Mouse (Mus musculus) B cell, adult 2 months (primary cell): ENCODE measurements around the gene Svip.

Source experiments
- DNase-seq, 2 experiments: peaks; one replicate each; pipeline ENCODE4 v3.0.0; 2022

Gene Svip

DNA sequence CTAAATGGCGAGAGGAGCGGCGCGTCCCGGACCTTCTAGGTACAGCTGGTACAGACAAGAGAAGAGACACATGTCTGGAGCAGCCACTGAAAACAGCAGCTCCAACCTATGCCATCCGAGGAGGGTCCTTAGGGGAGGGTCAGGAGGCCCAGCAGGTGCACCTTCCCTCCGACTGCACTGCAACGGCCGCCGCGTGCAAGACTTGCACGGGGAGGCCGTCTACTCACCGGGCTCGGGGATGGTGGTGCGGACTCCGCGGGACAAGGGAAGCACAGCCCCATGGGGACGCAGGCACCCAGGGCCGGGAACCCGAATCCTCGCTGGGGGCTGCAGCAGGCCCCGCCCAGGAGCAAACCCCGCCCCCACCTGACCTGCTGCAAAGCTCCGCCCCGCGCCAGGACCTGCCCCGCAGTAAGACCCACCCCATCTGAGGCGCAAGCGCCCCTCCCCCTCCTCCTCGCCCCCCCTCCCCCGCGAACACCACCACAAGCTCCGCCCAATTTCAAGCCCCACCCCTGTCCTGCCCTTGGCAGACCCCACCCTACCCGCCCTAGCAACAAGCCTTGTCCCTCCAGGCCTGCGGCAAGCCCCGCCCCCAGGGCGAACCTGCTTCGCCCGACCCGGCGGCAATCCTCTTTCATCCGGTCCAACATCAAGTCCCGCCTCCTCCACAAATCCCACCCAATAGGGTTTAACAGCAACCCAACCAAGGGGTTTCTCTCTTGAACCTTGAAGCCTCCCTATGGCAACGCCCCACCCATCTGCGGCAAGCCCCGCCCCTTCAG lies at the start of gene Svip:
Gene Svip, minus strand, starts transcription at position 508 of the 785 bp plus-strand sequence.
- peak; percentile 77 to 82 for DNase-seq

DNA sequence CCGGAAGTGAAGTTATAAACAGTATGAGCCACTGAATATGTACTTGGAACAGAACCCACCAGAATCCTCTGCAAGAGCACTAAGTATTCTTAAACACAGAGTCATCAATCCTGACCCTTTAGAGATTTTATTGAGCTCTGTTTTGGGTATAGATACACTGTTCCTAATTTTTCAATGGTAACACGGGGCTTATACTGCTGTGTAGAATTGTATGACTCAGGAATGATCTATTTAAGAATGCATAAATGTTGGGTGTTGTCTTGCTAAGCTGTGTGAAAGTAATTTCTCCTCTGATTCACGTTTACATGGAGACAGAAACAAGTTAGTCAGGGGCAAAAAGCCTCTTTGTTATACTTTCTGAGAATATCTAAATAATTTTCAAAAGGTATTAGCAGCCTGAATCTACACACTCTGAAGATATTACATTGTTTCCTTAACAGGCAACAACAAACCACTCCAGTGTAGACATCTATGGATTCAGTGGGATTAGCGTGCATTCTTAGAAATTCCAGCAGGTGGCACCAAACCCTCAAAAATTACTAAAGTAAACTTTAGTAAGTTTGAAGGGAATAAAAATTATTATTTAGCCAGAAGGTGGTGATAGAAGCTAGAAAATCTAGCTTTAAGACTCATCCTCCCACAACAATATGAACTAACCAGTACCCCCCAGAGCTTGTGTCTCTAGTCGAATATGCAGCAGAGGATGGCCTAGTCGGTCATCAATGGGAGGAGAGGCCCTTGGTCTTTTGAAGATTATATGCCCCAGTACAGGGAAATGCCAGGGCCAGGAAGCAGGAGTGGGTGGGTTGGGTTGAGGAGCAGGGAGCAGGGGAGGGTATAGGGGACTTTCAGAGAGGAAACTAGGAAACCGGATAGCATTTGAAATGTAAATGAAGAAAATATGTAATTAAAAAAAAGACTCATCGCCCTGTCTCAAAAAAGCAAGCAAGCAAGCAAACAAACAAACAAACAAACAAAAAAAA lies 32.1 kb upstream of the Svip start:
- DNase-seq = no peak

- no peak for DNase-seq
Measured at GRCm38 (mm10) chr7:52024050-52024626, 18.3 kb upstream of the Svip start.

- DNase-seq = no peak
Measured at GRCm38 (mm10) chr7:52022039-52022438, 16.2 kb upstream of the Svip start.

DNA sequence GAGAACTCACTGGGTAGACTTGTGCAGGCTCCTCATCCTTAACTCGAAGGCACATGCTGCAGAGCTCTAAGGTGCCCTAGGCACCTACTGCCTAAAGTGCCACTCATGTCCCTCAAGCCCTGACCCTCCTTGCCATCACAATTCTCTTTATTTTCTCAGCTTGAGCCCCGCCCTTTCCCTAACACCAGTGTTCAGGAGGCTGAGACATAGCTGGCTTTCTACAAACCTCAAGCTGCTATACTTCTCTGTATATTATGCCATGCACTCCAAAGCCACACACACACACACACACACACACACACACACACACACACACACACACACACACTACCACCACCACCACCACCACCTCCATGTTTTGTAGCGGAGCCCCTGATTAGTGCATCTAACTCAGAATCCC lies 9.8 kb upstream of the Svip start, which contains the start of gene 1700015G11Rik:
Gene 1700015G11Rik, minus strand, starts transcription at position 101 of the 400 bp plus-strand sequence.
- DNase-seq = no peak

DNA sequence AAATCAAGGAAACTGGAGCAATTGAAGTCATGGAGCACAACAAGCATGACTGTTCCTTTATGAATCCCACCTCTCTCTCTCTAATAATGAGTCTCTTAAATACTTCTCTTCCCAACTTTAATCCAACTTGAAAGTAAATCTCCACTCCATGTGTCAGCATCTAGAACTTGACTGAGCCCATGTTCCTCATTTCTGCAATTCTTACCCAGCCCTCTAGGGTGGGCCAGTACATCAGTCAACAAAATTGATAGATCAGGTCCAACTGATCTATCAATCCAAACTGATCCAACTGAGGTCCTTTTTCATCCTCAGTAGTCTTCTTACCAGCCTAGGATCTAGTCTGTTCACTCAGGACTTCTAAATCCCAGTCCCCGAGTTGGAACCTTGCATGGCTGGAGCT lies 9.4 kb upstream of the Svip start:
- DNase-seq = no peak

GRCm38 (mm10) chr7:52013457-52013856 lies 7.6 kb upstream of the Svip start:
- DNase-seq = no peak

DNA sequence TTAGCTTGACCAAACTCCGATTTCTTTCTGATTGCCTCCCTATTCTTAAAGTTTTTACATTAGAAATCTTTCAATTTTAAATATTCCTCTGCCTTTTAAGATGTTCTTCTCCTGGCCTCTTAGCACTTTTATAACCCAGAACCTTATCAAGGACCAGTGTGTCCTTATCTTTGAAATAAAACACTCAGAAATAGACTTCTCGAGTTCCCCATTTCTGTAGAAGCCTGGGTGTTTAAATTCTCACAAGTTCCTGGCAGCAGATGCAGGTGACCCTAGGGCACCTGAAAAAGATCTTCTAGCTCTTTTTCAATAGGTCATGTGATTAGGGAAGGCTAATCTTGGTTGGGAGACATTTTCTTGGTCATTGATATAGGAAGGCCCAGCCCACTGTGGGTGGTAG lies 1.3 kb upstream of the Svip start:
- no peak for DNase-seq

GRCm38 (mm10) chr7:52006296-52006630 lies 445 bp upstream of the Svip start:
- DNase-seq = no peak

- DNase-seq = no peak
Measured at GRCm38 (mm10) chr7:51991020-51991419, 14.8 kb downstream of the Svip start.

GRCm38 (mm10) chr7:51986909-51987308 lies 18.9 kb downstream of the Svip start:
- no peak for DNase-seq

- no peak for DNase-seq
Measured at GRCm38 (mm10) chr7:51985763-51986162, 20.1 kb downstream of the Svip start.

- no peak for DNase-seq
Measured at GRCm38 (mm10) chr7:51982303-51982702, 23.5 kb downstream of the Svip start.

- no peak for DNase-seq
Measured at GRCm38 (mm10) chr7:51979271-51979670, 26.5 kb downstream of the Svip start.

GRCm38 (mm10) chr7:51975181-51975580 lies 30.6 kb downstream of the Svip start:
- no peak for DNase-seq

GRCm38 (mm10) chr7:51973526-51973925 lies 32.3 kb downstream of the Svip start:
- no peak for DNase-seq

GRCm38 (mm10) chr7:51973091-51973490 lies 32.7 kb downstream of the Svip start:
- no peak for DNase-seq

DNA sequence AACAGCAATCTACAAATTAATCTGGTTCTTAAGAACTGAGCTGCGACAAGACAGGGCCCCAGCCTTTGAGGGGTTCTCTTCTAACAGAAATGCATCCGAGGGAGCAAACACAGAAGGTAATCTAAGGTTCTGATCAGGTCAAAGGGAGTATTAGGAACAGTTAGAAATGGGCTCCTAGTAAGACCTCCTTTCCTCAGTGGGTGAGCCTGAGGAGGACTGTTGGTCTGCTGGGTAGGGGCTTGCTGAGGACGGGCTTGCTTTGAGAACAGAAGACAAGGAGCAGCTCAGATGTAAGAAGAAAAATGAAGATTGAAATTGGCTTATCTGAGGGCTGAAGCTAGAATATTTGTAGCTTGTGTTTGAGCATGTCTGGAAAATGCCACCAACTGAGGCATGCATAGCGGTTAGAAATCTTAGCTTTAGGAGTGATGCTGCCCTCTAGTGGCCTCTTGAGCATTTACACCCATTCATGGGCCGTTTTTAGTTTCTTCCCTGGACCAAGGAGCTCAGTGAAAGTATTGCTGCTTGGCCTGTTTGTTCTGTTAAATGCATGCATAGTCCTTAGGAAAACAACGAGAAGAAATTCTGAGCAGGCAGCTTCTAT lies 33.5 kb downstream of the Svip start:
- peak; percentile 34 for DNase-seq

- DNase-seq = no peak
Measured at GRCm38 (mm10) chr7:51969379-51969778, 36.4 kb downstream of the Svip start.

GRCm38 (mm10) chr7:51967581-51967980 lies 38.2 kb downstream of the Svip start:
- no peak for DNase-seq

GRCm38 (mm10) chr7:51964681-51965080 lies 41.1 kb downstream of the Svip start:
- DNase-seq = no peak

DNA sequence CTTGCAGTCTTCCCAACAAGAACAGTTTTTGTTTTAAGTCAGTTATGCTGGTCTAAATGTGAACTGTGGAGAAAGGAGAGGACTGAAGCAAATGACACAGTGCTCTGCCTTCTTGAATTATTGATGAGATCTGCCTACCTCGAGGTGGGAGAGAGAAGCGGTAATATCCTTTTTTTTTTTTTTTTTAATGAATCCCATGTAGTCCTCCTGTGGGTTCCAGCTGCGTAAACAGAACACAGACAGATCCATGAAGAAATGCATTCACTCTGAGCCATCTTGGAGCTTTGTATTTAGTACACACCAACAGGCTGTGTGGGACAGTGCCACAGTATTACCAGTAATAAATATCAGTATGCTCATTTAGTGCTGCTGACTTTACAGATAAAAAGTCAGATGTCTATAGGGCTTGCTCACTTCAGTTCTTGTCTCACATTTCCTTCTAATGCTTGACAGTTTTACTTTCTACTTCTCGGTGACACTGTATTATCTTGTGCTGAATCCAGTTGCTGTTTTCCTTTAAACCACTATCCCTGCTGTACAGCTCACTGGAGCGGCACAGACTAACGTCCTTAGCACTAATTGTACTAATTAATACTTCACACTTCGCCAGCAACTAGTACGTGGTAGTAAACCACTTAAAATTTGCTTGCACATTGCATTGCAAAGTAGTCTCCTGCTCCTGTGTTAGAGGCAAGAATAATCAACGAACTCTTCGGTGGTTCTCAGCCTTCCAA lies 43.4 kb downstream of the Svip start:
- DNase-seq = no peak
